In genomic region chr2:178664977-178665376, GRCm38 (mm10) we compare ENCODE assay signal across 8 mouse cellular contexts.
A peak's percentile ranks its signal among the peaks of the same experiment; 100 is the strongest.
DNase-seq lines count a peak whose midpoint lies in the region; ATAC-seq and TF ChIP-seq lines count a peak whose summit lies in the region.

No protein-coding gene starts in this region.

- H3K27me3 ChIP-seq in hindbrain, embryonic 16.5 days (replicated peaks; ENCODE audit: control insufficient read depth, insufficient read depth, low read length): 0 out of 2 replicates have a peak, but pooled peaks cover 3% of the 10 kb centered on the region
- H3K27me3 ChIP-seq in midbrain, embryonic 14.5 days (ENCODE audit: control insufficient read depth, insufficient read depth, low read length): no peaks in the 10 kb centered on the region
- H3K27me3 ChIP-seq in stomach, embryonic 16.5 days (ENCODE audit: control insufficient read depth, insufficient read depth, low read length): peaks cover 14% of the 10 kb centered on the region; the same call in 1 of the 2 replicates

- TF ChIP-seq CTCF in gastrocnemius, adult 2 months (IDR thresholded peaks at IDR 0.05): peak; percentile 74

- 14% methylated on average over 4 of the region's 4 CpGs for WGBS in hindbrain, embryonic 16.5 days
- 16% methylated on average over 4 of the region's 4 CpGs for WGBS in midbrain, embryonic 14.5 days
- WGBS in stomach, embryonic 16.5 days: 11% methylated on average over 4 of the region's 4 CpGs

- H3K36me3 ChIP-seq in hindbrain, embryonic 16.5 days (ENCODE audit: control insufficient read depth, insufficient read depth, low read length): no peaks in the 10 kb centered on the region
- H3K36me3 ChIP-seq in midbrain, embryonic 14.5 days (ENCODE audit: control insufficient read depth, insufficient read depth, low read length): no peaks in the 10 kb centered on the region
- no peaks in the 10 kb centered on the region for H3K36me3 ChIP-seq in stomach, embryonic 16.5 days (ENCODE audit: control insufficient read depth, insufficient read depth, low read length)

- DNase-seq in gastrocnemius, adult 2 months: peak; percentile 69
- no peak for DNase-seq in gastrocnemius, adult 8-10 months (ENCODE audit: low spot score in 2 of 2)
- DNase-seq in adrenal gland, adult 18-20 months (ENCODE audit: low spot score in 2 of 2): peak; percentile 29 to 53
- peak; percentile 49 for DNase-seq in embryo, embryonic 11.5 days (ENCODE audit: low read depth, low spot score)
- peak; percentile 27 to 68 for DNase-seq in left cerebral cortex, postnatal 10 days (ENCODE audit: extremely low spot score in 1 of 2, low spot score in 2 of 2)
- DNase-seq in midbrain, embryonic 14.5 days: peak; percentile 85

- H3K27ac ChIP-seq in gastrocnemius, adult 2 months: no peak overlapping the region
- no peak overlapping the region for H3K27ac ChIP-seq in hindbrain, embryonic 16.5 days (ENCODE audit: low read depth, low read length)
- no peak overlapping the region for H3K27ac ChIP-seq in midbrain, embryonic 14.5 days (replicated peaks; ENCODE audit: low read depth, low read length)
- H3K27ac ChIP-seq in stomach, embryonic 16.5 days (ENCODE audit: low read length): no peak overlapping the region

- H3K9me3 ChIP-seq in hindbrain, embryonic 16.5 days (ENCODE audit: control insufficient read depth, low read length): no peaks in the 10 kb centered on the region
- H3K9me3 ChIP-seq in midbrain, embryonic 14.5 days (ENCODE audit: control insufficient read depth, low read length): no peaks in the 10 kb centered on the region
- H3K9me3 ChIP-seq in stomach, embryonic 16.5 days (replicated peaks; ENCODE audit: control insufficient read depth, low read length): no peaks in the 10 kb centered on the region

- no peak overlapping the region for H3K4me2 ChIP-seq in hindbrain, embryonic 16.5 days (ENCODE audit: low read length)
- H3K4me2 ChIP-seq in midbrain, embryonic 14.5 days (ENCODE audit: low read length): no peak overlapping the region
- no peak overlapping the region for H3K4me2 ChIP-seq in stomach, embryonic 16.5 days (ENCODE audit: low read depth, low read length)

- no peak overlapping the region for H3K9ac ChIP-seq in hindbrain, embryonic 16.5 days (ENCODE audit: low read depth, low read length)
- no peak overlapping the region for H3K9ac ChIP-seq in midbrain, embryonic 14.5 days (replicated peaks; ENCODE audit: low read length)
- no peak overlapping the region for H3K9ac ChIP-seq in stomach, embryonic 16.5 days (ENCODE audit: low read length)

- H3K4me3 ChIP-seq in gastrocnemius, adult 2 months: no peak overlapping the region
- H3K4me3 ChIP-seq in hindbrain, embryonic 16.5 days (ENCODE audit: low read length): no peak overlapping the region
- no peak overlapping the region for H3K4me3 ChIP-seq in midbrain, embryonic 14.5 days (replicated peaks; ENCODE audit: low read depth, low read length)
- H3K4me3 ChIP-seq in stomach, embryonic 16.5 days (replicated peaks; ENCODE audit: low read length): no peak overlapping the region

- no peaks in the 10 kb centered on the region; the same call in 1 of the 2 replicates for H3K4me1 ChIP-seq in hindbrain, embryonic 16.5 days (ENCODE audit: control insufficient read depth, insufficient read depth, low read depth, low read length)
- no peaks in the 10 kb centered on the region for H3K4me1 ChIP-seq in midbrain, embryonic 14.5 days (ENCODE audit: control insufficient read depth, insufficient read depth, low read length)
- H3K4me1 ChIP-seq in stomach, embryonic 16.5 days (ENCODE audit: control insufficient read depth, insufficient read depth, low read length): no peaks in the 10 kb centered on the region

- intact Hi-C loops in gastrocnemius, adult 2 months (cut with DNase I): loop anchor here (1.0 to 10.0 kb wide), 5 partner anchors 38 to 380 kb away; no protein-coding TSS in a partner anchor
- intact Hi-C loops in left cerebral cortex, postnatal 10 days (cut with DNase I): loop anchor here (5.0 to 10.0 kb wide), 3 partner anchors 93 to 240 kb away; no protein-coding TSS in a partner anchor

- 0 out of 2 replicates have a peak, but pooled peaks have one; percentile 48 for ATAC-seq in hindbrain, embryonic 16.5 days
- ATAC-seq in midbrain, embryonic 14.5 days (ENCODE audit: low FRiP score, low TSS enrichment): no peak
- ATAC-seq in stomach, embryonic 16.5 days (ENCODE audit: insufficient read depth, low FRiP score): 0 out of 2 replicates have a peak, but pooled peaks have one; percentile 23

Comparison
In these comparisons a context has a peak if more than half of its experiments do, and no peak if none do; other contexts are left out.
1. DNase-seq: peak in gastrocnemius, adult 2 months (single experiment), adrenal gland, adult 18-20 months (2 of 2), embryo, embryonic 11.5 days (single experiment), left cerebral cortex, postnatal 10 days (2 of 2) and midbrain, embryonic 14.5 days (single experiment); none in gastrocnemius, adult 8-10 months (0 of 2).